Mouse (Mus musculus) lung, embryonic 15.5 days (tissue): Measurements from ENCODE around the gene Prr9. TPM values are rescaled to one million over a fixed set of nuclear protein-coding genes. Genes with fewer than 3 reads are reported as not detected.

Experiments
- ATAC-seq: fragments of 200-750 bp; cut with Nextera tagmentation; 2 replicates; pipeline ENCODE4 v1.8.0; 2017; ENCODE audit warnings: moderate number of reproducible peaks, borderline replicate concordance; ENCODE audit not compliant: low FRiP score, low TSS enrichment; ENCODE audit errors: extremely low read depth
- H3K27ac ChIP-seq: fragments of 300-500 bp; sonication (generic); 2 replicates; pipeline ENCODE4 v1.5.1; 2015; ENCODE audit warnings: moderate library complexity, mild to moderate bottlenecking, inconsistent platforms
- H3K27me3 ChIP-seq: fragments of 300-500 bp; sonication (generic); 2 replicates; pipeline ENCODE4 v1.6.1; 2015; ENCODE audit warnings: inconsistent platforms
- H3K36me3 ChIP-seq: fragments of 300-500 bp; sonication (generic); 2 replicates; pipeline ENCODE4 v1.6.1; 2015; ENCODE audit warnings: inconsistent platforms
- H3K4me1 ChIP-seq: fragments of 300-500 bp; sonication (generic); 2 replicates; pipeline ENCODE4 v1.6.1; 2015; ENCODE audit warnings: inconsistent platforms
- H3K4me2 ChIP-seq: fragments of 300-500 bp; sonication (generic); 2 replicates; pipeline ENCODE4 v1.6.1; 2015; ENCODE audit warnings: inconsistent platforms, mild to moderate bottlenecking, moderate library complexity
- H3K4me3 ChIP-seq: fragments of 300-500 bp; sonication (generic); 2 replicates; pipeline ENCODE4 v1.5.1; 2015; ENCODE audit warnings: mild to moderate bottlenecking, inconsistent platforms
- H3K9ac ChIP-seq: fragments of 300-500 bp; sonication (generic); 2 replicates; pipeline ENCODE4 v1.6.1; 2015; ENCODE audit warnings: inconsistent platforms
- H3K9me3 ChIP-seq: fragments of 300-500 bp; sonication (generic); 2 replicates; pipeline ENCODE4 v1.6.1; 2016; ENCODE audit warnings: inconsistent platforms
- WGBS: fragments of 180-500 bp; shearing (Covaris S2); methylation state at CpG from one replicate; pipeline ENCODE4 v1.1.7; 2015; 5-methylcytosine and 5-hydroxymethylcytosine counted together
- polyA plus RNA-seq: library from polyadenylated mRNA; unstranded; fragments of >200 nt; fragmentation: Nextera tagmentation; extraction: Ambion mirVana; gene quantifications from 2 replicates; pipeline ENCODE4 v1.2.1, GENCODE M21; 2015

The Prr9 gene
- polyA plus RNA-seq: not detected in 2 replicates

GRCm38 (mm10) chr3:92123847-92124246 is at the start of gene Prr9:
Gene Prr9, minus strand, starts transcription at chr3:92123947.
- Histone ChIP-seq H3K36me3 (no peaks in the 10 kb centered on the region), H3K4me2 (no peak within 1 kb of the TSS), H3K4me1 (no peaks in the 10 kb centered on the region), H3K9me3 (no peaks in the 10 kb centered on the region), H3K27me3 (no peaks in the 10 kb centered on the region), H3K4me3 (no peak within 1 kb of the TSS), H3K9ac (no peak within 1 kb of the TSS), H3K27ac (no peak within 1 kb of the TSS)
- WGBS: 83% methylated on average over 5 of the region's 5 CpGs
- ATAC-seq: no peak

- ATAC-seq: no peak
- H3K4me2 ChIP-seq: no peak overlapping the region
- no peaks in the 10 kb centered on the region for H3K9me3 ChIP-seq
- H3K9ac ChIP-seq: no peak overlapping the region
- WGBS: 78% methylated on average over 3 of the region's 3 CpGs
- no peaks in the 10 kb centered on the region for H3K4me1 ChIP-seq
- no peak overlapping the region for H3K4me3 ChIP-seq
- no peak overlapping the region for H3K27ac ChIP-seq
- H3K27me3 ChIP-seq: no peaks in the 10 kb centered on the region
- no peaks in the 10 kb centered on the region for H3K36me3 ChIP-seq
Observed at GRCm38 (mm10) chr3:92169847-92170246, 46.1 kb upstream of the Prr9 start.

DNA sequence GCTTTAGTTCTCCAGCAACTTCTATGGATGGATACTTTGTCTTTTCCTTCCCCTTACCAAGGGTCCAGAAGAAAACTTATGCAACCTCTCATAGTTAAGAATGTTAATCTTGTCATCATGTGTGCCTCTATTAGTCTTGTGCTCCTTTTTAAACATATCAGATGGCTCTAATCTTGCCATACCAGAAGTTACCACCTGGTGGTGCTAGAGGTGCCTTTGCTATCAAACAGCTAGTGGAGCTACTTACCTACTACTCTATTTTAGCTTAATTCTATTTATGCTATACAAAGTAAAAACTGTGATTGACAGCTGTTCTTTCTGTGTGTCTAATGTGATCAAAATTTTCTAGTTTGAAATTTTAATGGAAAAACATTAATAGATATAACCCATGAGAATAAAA is 29.6 kb upstream of the Prr9 start:
- Histone ChIP-seq H3K36me3 (no peaks in the 10 kb centered on the region), H3K27ac (no peak overlapping the region), H3K27me3 (no peaks in the 10 kb centered on the region), H3K4me1 (no peaks in the 10 kb centered on the region), H3K9ac (no peak overlapping the region), H3K9me3 (no peaks in the 10 kb centered on the region), H3K4me2 (no peak overlapping the region), H3K4me3 (no peak overlapping the region)
- no peak for ATAC-seq

DNA sequence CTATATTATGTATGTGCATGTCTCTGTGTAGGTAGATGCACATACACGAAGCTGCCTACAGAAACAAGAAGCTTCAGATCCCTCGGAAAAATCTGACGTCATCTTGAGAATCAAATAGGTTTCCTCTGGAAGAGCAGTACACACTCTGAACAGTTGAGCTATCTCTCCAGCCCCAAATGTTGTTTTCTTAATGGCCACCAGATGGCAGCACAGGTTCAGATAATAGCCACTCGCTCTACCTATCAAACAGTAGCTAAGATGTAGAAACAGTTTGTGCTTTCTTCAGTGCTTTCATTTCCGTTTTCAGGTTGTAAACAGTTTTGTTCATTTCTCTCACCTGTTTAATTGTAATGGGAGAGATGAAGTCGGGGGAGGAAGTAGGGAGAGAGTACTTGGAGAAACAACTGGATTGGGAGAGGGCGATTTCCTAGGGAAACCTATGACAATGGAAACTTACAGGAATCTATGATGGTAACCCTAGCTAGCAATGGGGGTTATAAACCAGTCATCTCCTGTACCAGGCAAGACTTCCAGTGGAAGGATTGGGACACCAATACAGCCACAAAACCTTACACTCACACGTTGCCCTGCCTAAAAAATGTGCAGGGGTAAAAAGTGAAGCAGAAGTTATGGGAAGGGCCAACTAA is 27.0 kb upstream of the Prr9 start:
- WGBS: 20% methylated on average over 8 of the region's 8 CpGs
- H3K27ac ChIP-seq: no peak overlapping the region
- H3K4me1 ChIP-seq: no peaks in the 10 kb centered on the region
- peak; percentile 59; the same call in 1 of the 2 replicates for ATAC-seq
- no peak overlapping the region for H3K4me3 ChIP-seq
- H3K9me3 ChIP-seq: no peaks in the 10 kb centered on the region
- no peaks in the 10 kb centered on the region for H3K27me3 ChIP-seq
- H3K36me3 ChIP-seq: no peaks in the 10 kb centered on the region
- H3K9ac ChIP-seq: no peak overlapping the region
- no peak overlapping the region for H3K4me2 ChIP-seq

GRCm38 (mm10) chr3:92147913-92148312 is 24.2 kb upstream of the Prr9 start:
- Histone ChIP-seq H3K4me1 (no peaks in the 10 kb centered on the region), H3K9me3 (no peaks in the 10 kb centered on the region), H3K4me3 (no peak overlapping the region), H3K9ac (no peak overlapping the region), H3K27me3 (no peaks in the 10 kb centered on the region), H3K27ac (no peak overlapping the region), H3K4me2 (no peak overlapping the region), H3K36me3 (no peaks in the 10 kb centered on the region)
- ATAC-seq: no peak
- 62% methylated on average over 5 of the region's 5 CpGs for WGBS

DNA sequence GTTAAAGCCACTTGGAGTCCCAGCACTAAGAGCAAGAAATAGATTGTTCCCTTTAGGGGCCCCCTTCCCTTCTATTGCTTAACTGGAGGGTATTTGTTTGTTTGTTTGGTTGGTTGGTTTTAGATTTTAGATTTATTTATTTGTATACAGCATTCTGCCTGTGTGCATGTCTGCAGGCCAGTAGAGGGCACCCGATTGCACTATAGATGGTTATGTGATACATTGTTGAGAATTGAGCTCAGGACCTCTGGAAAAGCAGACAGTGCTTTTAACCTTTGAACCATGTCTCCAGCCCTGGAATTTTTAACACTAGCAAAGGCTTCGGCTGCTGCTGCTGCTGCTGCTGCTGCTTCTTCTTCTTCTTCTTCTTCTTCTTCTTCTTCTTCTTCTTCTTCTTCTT is 23.7 kb upstream of the Prr9 start:
- no peak for ATAC-seq
- H3K27me3 ChIP-seq: no peaks in the 10 kb centered on the region
- H3K4me3 ChIP-seq: no peak overlapping the region
- H3K36me3 ChIP-seq: no peaks in the 10 kb centered on the region
- H3K4me2 ChIP-seq: no peak overlapping the region
- WGBS: 23% methylated on average over 2 of the region's 2 CpGs
- no peaks in the 10 kb centered on the region for H3K9me3 ChIP-seq
- no peak overlapping the region for H3K27ac ChIP-seq
- H3K9ac ChIP-seq: no peak overlapping the region
- H3K4me1 ChIP-seq: no peaks in the 10 kb centered on the region

DNA sequence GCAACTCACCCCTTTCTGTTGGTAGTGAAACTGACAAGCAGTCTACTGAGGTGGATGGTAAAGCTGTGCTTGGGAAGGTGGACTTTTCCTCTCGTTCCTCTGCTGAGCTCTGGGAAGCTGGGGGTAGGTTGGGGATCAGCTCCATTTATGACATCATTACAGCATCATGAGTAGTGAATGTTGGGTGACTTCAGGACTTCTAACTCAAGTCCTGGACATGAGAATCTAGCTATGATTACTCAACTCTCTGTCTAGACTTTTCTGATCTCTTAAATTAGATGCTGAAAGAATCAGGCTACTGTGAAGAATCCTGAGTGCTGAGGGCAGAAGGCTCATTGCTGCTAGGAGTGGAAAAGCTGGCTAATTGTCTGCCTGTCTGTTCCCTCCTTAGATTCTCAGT is 18.9 kb upstream of the Prr9 start, which contains the start of gene Lelp1:
Lelp1 (minus strand) TSS at position 101 of the 400 bp plus-strand sequence.
- Histone ChIP-seq H3K27me3 (no peaks in the 10 kb centered on the region), H3K27ac (no peak within 1 kb of the TSS), H3K4me2 (no peak within 1 kb of the TSS), H3K36me3 (no peaks in the 10 kb centered on the region), H3K4me1 (no peaks in the 10 kb centered on the region), H3K9me3 (no peaks in the 10 kb centered on the region), H3K9ac (no peak within 1 kb of the TSS), H3K4me3 (no peak within 1 kb of the TSS)
- ATAC-seq: no peak
- 52% methylated on average over 1 of the region's 1 CpGs for WGBS

DNA sequence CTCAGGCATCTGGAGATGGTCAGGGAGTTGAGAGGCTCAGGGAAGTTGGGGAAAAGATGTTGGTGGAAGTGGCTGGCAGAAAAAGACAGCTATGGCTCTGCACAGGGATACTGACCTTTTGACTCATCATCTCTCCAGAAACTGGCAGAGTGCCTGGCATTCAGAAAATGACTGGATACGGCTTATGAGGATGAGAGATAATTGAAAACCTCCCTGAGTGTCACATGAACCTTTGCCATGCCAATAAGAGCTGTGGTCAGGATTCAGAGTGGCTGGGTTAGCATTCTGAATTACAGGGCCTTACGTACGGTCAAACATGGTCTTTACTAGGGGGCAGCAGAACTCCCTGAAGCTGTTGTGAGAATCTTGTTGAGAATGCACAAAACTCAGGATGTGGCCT is 2.8 kb downstream of the Prr9 start:
- H3K36me3 ChIP-seq: no peaks in the 10 kb centered on the region
- no peaks in the 10 kb centered on the region for H3K4me1 ChIP-seq
- no peak overlapping the region for H3K4me2 ChIP-seq
- WGBS: 79% methylated on average over 3 of the region's 3 CpGs
- H3K4me3 ChIP-seq: no peak overlapping the region
- no peak for ATAC-seq
- H3K9ac ChIP-seq: no peak overlapping the region
- H3K27me3 ChIP-seq: no peaks in the 10 kb centered on the region
- no peaks in the 10 kb centered on the region for H3K9me3 ChIP-seq
- H3K27ac ChIP-seq: no peak overlapping the region

DNA sequence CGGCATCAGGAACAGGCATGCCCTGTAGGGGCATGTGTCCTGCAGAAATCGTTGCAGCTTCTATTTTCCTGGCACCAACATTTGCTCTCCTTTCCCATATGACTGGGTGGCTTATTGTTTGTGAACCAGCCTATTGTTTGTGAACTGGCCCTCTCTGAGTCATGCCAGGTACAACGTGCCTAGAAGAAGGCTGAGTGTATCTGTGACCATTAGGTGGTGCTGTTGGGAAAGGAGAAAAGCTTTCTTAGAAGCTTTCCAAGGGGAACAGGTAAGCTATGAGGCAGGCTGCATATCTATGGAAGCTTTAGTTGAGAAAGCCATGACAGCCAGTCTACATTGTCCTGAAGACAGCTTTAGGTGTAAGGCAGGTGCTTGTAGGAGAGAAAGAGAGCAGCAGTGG is 5.8 kb downstream of the Prr9 start:
- Histone ChIP-seq H3K4me2 (no peak overlapping the region), H3K9ac (no peak overlapping the region), H3K9me3 (no peaks in the 10 kb centered on the region), H3K27ac (no peak overlapping the region), H3K4me1 (no peaks in the 10 kb centered on the region), H3K4me3 (no peak overlapping the region), H3K27me3 (no peaks in the 10 kb centered on the region), H3K36me3 (no peaks in the 10 kb centered on the region)
- no peak for ATAC-seq
- WGBS: 30% methylated on average over 3 of the region's 3 CpGs

GRCm38 (mm10) chr3:92111526-92111925 is 12.2 kb downstream of the Prr9 start:
- no peak overlapping the region for H3K9ac ChIP-seq
- no peak overlapping the region for H3K27ac ChIP-seq
- H3K9me3 ChIP-seq: no peaks in the 10 kb centered on the region
- no peaks in the 10 kb centered on the region for H3K4me1 ChIP-seq
- H3K36me3 ChIP-seq: no peaks in the 10 kb centered on the region
- no peaks in the 10 kb centered on the region for H3K27me3 ChIP-seq
- no peak overlapping the region for H3K4me3 ChIP-seq
- no peak for ATAC-seq
- H3K4me2 ChIP-seq: no peak overlapping the region

- no peak overlapping the region for H3K27ac ChIP-seq
- no peak overlapping the region for H3K4me2 ChIP-seq
- H3K4me1 ChIP-seq: no peaks in the 10 kb centered on the region
- no peak for ATAC-seq
- H3K36me3 ChIP-seq: no peaks in the 10 kb centered on the region
- H3K9ac ChIP-seq: no peak overlapping the region
- no peaks in the 10 kb centered on the region for H3K27me3 ChIP-seq
- no peaks in the 10 kb centered on the region for H3K9me3 ChIP-seq
- H3K4me3 ChIP-seq: no peak overlapping the region
Observed at GRCm38 (mm10) chr3:92110790-92111189, 13.0 kb downstream of the Prr9 start.

GRCm38 (mm10) chr3:92106582-92106981 is 17.2 kb downstream of the Prr9 start:
- ATAC-seq: no peak
- Histone ChIP-seq H3K36me3 (no peaks in the 10 kb centered on the region), H3K27ac (no peak overlapping the region), H3K4me3 (no peak overlapping the region), H3K9ac (no peak overlapping the region), H3K4me1 (no peaks in the 10 kb centered on the region), H3K27me3 (no peaks in the 10 kb centered on the region), H3K4me2 (no peak overlapping the region), H3K9me3 (no peaks in the 10 kb centered on the region)
- 9% methylated on average over 6 of the region's 6 CpGs for WGBS

- Histone ChIP-seq H3K4me3 (peak within 1 kb of the TSS; percentile 57; the same call in 1 of the 2 replicates), H3K36me3 (no peaks in the 10 kb centered on the region), H3K9me3 (no peaks in the 10 kb centered on the region), H3K27ac (no peak within 1 kb of the TSS), H3K27me3 (peaks cover 51% of the 10 kb centered on the region), H3K4me2 (peak within 1 kb of the TSS; percentile 99), H3K9ac (no peak within 1 kb of the TSS), H3K4me1 (0 out of 2 replicates have a peak, but pooled peaks cover 5% of the 10 kb centered on the region)
- no peak for ATAC-seq
- WGBS: 84% methylated on average over 2 of the region's 2 CpGs
Observed at GRCm38 (mm10) chr3:92083042-92083441, 40.7 kb downstream of the Prr9 start, which contains the start of gene Lor. Gene Lor, minus strand, starts transcription at chr3:92083142.
